Mouse (Mus musculus) spleen, postnatal 4 days (tissue): ENCODE measurements at regions not wholly inside any gene's neighbourhood (a gene's known extent, or its start where the extent isn't known, plus 50 kb on each side); places are given as distances from the start of the nearest gene placed in this dataset.

ENCODE experiments used
- DNase-seq, 2 experiments: peaks; one replicate each; pipeline ENCODE4 v3.0.0; 2022; ENCODE audit warnings: low spot score in 2 of 2

GRCm38 (mm10) chr1:55807028-55807427, 401.3 kb downstream of the Plcl1 start:
- DNase-seq: no peak

GRCm38 (mm10) chr1:55808724-55809519, 403.2 kb downstream of the Plcl1 start:
- DNase-seq: no peak

- DNase-seq: no peak
Measured at GRCm38 (mm10) chr1:55812486-55812885, 406.8 kb downstream of the Plcl1 start.

GRCm38 (mm10) chr1:55820866-55821500, 415.3 kb downstream of the Plcl1 start:
- no peak for DNase-seq

- DNase-seq: no peak
Measured at GRCm38 (mm10) chr1:55822599-55822998, 416.9 kb downstream of the Plcl1 start.

- no peak for DNase-seq
Measured at GRCm38 (mm10) chr1:55827191-55827590, 421.5 kb downstream of the Plcl1 start.

GRCm38 (mm10) chr1:55835281-55835680, 429.6 kb downstream of the Plcl1 start:
- DNase-seq: no peak

- no peak for DNase-seq
Measured at GRCm38 (mm10) chr1:55836750-55837149, 431.0 kb downstream of the Plcl1 start.

- DNase-seq: no peak
Measured at GRCm38 (mm10) chr1:55837366-55837765, 431.6 kb downstream of the Plcl1 start.

GRCm38 (mm10) chr1:55838168-55838567, 432.4 kb downstream of the Plcl1 start:
- peak in 1 of 2 experiments; percentile 17 for DNase-seq

GRCm38 (mm10) chr1:55848806-55849205, 443.1 kb downstream of the Plcl1 start:
- DNase-seq: no peak

- no peak for DNase-seq
Measured at GRCm38 (mm10) chr1:55852354-55852753, 446.6 kb downstream of the Plcl1 start.

- no peak for DNase-seq
Measured at GRCm38 (mm10) chr1:55859113-55859512, 453.4 kb downstream of the Plcl1 start.

GRCm38 (mm10) chr1:55863113-55863512, 457.4 kb downstream of the Plcl1 start:
- no peak for DNase-seq

GRCm38 (mm10) chr1:55865274-55865673, 459.6 kb downstream of the Plcl1 start:
- no peak for DNase-seq

GRCm38 (mm10) chr1:55866677-55867076, 461.0 kb downstream of the Plcl1 start:
- DNase-seq: no peak

GRCm38 (mm10) chr1:55873583-55873982, 467.9 kb downstream of the Plcl1 start:
- DNase-seq: no peak

GRCm38 (mm10) chr1:55874143-55874867, 468.6 kb downstream of the Plcl1 start:
- peak; percentile 24 to 77 for DNase-seq

- DNase-seq: no peak
Measured at GRCm38 (mm10) chr1:55874868-55875144, 469.1 kb downstream of the Plcl1 start.

- no peak for DNase-seq
Measured at GRCm38 (mm10) chr1:55884576-55884975, 478.9 kb downstream of the Plcl1 start.

- DNase-seq: no peak
Measured at GRCm38 (mm10) chr1:55886383-55887070, 480.8 kb downstream of the Plcl1 start.

- DNase-seq: no peak
Measured at GRCm38 (mm10) chr1:55887386-55887785, 481.7 kb downstream of the Plcl1 start.
